Mouse (Mus musculus): ENCODE data around the gene Grcc10.

DNA sequence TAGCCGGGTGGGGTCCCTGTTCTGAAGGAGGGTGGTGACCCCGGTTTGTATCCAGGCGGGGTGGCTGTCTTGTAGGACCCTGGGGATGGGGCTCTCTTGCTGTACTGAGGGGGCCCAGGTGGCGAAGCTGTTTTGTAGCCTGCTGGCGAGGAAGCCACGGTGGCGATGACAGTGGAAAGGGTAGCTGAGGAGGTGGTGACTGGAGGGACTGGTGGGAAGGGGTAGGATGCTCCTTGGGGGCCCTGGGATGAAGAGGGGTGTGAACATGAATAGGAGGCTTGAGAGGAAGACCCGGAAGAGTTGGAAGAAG is 5.1 kb upstream of the Grcc10 start:
- TF ChIP-seq CTCF (IDR thresholded peaks at IDR 0.05; ENCODE audit: borderline replicate concordance, insufficient read depth, low read depth, low read length) (no peak), POLR2A (IDR thresholded peaks at IDR 0.05; ENCODE audit: borderline replicate concordance, insufficient read depth, low read length) (no peak)

Measured in cerebellum, adult 2 months (tissue).